Mouse (Mus musculus) cortical plate, adult 2 months (tissue): Measurements from ENCODE around the gene Lamtor3. TPM values are rescaled to one million over a fixed set of nuclear protein-coding genes. Genes with fewer than 3 reads are reported as not detected.

Experiments used
- H3K27ac ChIP-seq: fragments of 200-500 bp; 2 replicates; pipeline ENCODE4 v1.5.1; 2012; ENCODE audit warnings: low read length, control low read depth, inconsistent platforms; ENCODE audit not compliant: insufficient read depth
- H3K4me1 ChIP-seq: fragments of 200-500 bp; 2 replicates; pipeline ENCODE4 v1.6.1; 2011; ENCODE audit warnings: low read length; ENCODE audit not compliant: control insufficient read depth, insufficient read depth
- H3K4me3 ChIP-seq: fragments of 200-500 bp; 2 replicates; pipeline ENCODE4 v1.5.1; 2011; ENCODE audit warnings: mild to moderate bottlenecking, low read length, control low read depth; ENCODE audit not compliant: insufficient read depth
- CTCF ChIP-seq: fragments of 200-500 bp; IDR thresholded peaks from 2 replicates; pipeline ENCODE4 v1.5.1; 2011; ENCODE audit warnings: mild to moderate bottlenecking, control low read depth, low read length; ENCODE audit not compliant: insufficient read depth; ENCODE audit errors: extremely low read depth
- POLR2A ChIP-seq: fragments of 200-500 bp; IDR thresholded peaks from 2 replicates; pipeline ENCODE4 v1.6.1; 2011; ENCODE audit warnings: mild to moderate bottlenecking, low read length, control low read depth; ENCODE audit not compliant: insufficient read depth; ENCODE audit errors: extremely low read depth
- polyA plus RNA-seq: library from polyadenylated mRNA; depleted of rRNA; stranded (reverse); fragments of >200 nt; gene quantifications from 2 replicates; pipeline ENCODE4 v1.2.3, GENCODE M21; 2012; rRNA removed

Gene Lamtor3
- 80.3 and 81.6 TPM in 2 replicates for polyA plus RNA-seq

DNA sequence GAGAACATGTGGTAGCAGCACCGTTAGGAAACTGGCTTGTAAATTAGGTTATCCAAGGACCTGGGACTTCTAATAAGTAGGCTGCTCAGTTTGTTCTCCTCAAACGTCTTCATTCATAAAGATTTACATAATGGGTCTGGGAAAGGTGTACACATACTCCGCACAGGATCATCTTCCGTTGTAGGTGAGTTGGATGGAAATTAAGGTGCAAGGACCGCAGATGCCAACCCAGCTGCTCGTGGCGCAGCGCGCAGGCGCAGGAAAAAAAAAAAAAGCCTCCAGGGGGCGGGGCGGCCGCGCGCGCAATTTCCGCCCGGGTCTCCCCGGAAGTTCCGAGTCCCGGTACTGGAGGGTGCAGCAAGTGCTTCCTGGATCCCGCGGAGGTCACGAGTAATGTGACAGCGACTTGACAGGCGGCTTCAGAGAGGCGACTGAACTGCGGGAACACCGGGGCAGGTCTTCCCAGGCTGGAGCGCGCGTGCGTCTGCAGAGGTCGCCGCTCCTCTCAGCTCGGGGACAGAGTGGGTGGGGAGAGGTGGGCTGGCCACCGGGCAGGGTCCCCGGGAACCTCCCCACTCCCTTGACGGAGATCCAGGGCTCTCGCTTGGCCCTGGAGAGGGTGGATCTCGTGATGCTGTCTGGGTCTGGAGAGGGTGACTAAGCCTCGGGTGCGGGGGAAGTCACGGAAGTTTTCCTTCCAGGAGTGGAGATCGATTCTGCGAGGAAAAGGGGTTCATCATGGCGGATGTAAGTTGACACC lies at the start of gene Lamtor3:
Gene Lamtor3, plus strand, starts transcription at position 335 of the 760 bp plus-strand sequence.
- Histone ChIP-seq H3K27ac (peak within 1 kb of the TSS; percentile 24; the same call in 1 of the 2 replicates), H3K4me3 (peak within 1 kb of the TSS; percentile 89), H3K4me1 (peaks cover 2% of the 10 kb centered on the region; the same call in 1 of the 2 replicates)
- TF ChIP-seq CTCF (no peak), POLR2A (peak; percentile 92)

DNA sequence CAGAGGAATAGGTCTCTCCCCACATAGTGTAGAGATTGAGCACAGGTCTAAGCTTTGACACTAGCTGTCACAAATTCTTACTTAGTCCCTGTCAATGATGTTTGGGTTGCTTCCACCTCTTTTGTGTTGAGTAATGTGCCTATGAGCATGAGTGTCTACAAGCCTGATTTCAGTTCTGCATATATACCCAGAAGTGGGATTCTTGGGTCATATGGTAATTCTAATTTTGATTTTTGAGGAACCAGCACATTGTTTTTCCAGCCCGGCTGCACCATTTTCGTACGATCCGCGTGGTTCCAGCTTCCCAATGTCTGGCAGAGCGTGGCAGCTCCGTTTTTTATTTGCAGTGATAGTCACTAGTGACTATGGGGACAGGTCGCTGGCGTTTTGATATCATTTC lies 48.9 kb upstream of the Lamtor3 start:
- Histone ChIP-seq H3K4me1 (peaks cover 1% of the 10 kb centered on the region; the same call in 1 of the 2 replicates), H3K27ac (no peak overlapping the region), H3K4me3 (no peak overlapping the region; the same call in 1 of the 2 replicates)
- TF ChIP-seq CTCF, result no peak
- TF ChIP-seq POLR2A, result no peak

DNA sequence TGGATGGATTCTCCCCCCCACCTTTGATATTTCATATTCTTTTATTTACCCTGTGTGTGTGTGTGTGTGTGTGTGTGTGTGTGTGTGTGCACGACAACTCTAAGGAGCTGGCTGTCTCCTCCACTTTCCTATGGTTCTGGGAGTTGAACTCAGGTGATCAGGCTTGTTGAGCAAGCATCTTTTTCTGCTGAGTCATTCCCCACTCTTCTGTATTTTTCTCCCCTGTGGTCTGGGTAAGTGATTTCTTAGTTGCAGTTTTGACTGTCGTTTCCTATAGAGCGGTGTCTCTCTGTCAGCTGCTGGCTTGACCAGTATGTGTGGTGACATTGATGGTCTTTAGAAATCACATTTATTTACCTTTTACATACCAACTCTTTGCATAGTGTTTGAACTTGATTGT lies 39.0 kb upstream of the Lamtor3 start:
- no peak for TF ChIP-seq CTCF
- no peak for TF ChIP-seq POLR2A
- H3K4me3 ChIP-seq, result no peak overlapping the region
- H3K4me1 ChIP-seq, result peaks cover 1% of the 10 kb centered on the region
- no peak overlapping the region for H3K27ac ChIP-seq

- H3K27ac ChIP-seq, result no peak overlapping the region
- H3K4me3 ChIP-seq, result no peak overlapping the region
- H3K4me1 ChIP-seq, result peaks cover 1% of the 10 kb centered on the region
- TF ChIP-seq CTCF (no peak), POLR2A (no peak)
Measured at GRCm38 (mm10) chr3:137880109-137880748, 38.1 kb upstream of the Lamtor3 start.

DNA sequence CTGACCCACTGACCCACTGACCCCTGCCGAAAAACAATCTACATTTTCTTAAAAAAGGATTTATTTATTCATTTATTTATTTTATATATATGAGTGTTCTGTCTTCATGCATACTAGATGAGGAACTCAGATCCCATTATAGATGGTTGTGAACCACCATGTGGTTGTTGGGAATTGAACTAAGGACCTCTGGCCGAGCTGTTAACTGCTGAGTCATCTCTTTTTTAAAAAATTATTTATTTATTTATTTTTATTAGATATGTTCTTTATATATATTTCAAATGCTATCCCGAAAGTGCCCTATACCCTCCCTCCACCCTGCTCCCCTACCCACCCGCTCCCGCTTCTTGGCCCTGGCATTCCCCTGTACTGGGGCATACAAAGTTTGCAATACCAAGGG lies 37.2 kb upstream of the Lamtor3 start:
- TF ChIP-seq POLR2A (no peak), CTCF (no peak)
- H3K4me1 ChIP-seq, result peaks cover 1% of the 10 kb centered on the region
- no peak overlapping the region for H3K27ac ChIP-seq
- H3K4me3 ChIP-seq, result no peak overlapping the region

- no peak overlapping the region for H3K27ac ChIP-seq
- H3K4me3 ChIP-seq, result no peak overlapping the region
- TF ChIP-seq POLR2A (no peak), CTCF (no peak)
- no peaks in the 10 kb centered on the region for H3K4me1 ChIP-seq
Measured at GRCm38 (mm10) chr3:137887961-137888360, 30.3 kb upstream of the Lamtor3 start.

DNA sequence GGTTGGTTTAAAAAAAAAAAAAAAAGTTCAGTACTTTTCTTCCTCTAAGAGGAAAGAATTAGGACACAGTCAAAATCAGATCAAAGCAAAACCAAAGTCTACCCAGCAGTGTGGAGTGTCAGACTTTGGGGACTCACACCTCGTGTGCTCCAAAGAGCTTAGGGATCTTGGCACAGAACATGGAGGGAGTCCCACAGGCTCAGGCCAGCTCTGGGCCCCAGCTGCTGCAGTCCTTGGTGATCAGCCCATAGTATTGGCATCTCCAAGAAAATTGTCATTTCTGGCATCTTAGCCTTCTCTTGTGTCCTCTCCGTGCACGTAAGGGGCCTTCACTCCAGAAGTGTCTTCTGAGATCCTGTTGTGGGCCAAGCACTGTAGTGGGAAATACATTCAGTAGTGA lies 27.2 kb upstream of the Lamtor3 start:
- no peak for TF ChIP-seq POLR2A
- no peak for TF ChIP-seq CTCF
- Histone ChIP-seq H3K4me3 (no peak overlapping the region), H3K4me1 (no peaks in the 10 kb centered on the region), H3K27ac (no peak overlapping the region)

- Histone ChIP-seq H3K4me1 (no peaks in the 10 kb centered on the region), H3K4me3 (no peak overlapping the region), H3K27ac (no peak overlapping the region)
- no peak for TF ChIP-seq POLR2A
- no peak for TF ChIP-seq CTCF
Measured at GRCm38 (mm10) chr3:137892118-137892517, 26.2 kb upstream of the Lamtor3 start.

DNA sequence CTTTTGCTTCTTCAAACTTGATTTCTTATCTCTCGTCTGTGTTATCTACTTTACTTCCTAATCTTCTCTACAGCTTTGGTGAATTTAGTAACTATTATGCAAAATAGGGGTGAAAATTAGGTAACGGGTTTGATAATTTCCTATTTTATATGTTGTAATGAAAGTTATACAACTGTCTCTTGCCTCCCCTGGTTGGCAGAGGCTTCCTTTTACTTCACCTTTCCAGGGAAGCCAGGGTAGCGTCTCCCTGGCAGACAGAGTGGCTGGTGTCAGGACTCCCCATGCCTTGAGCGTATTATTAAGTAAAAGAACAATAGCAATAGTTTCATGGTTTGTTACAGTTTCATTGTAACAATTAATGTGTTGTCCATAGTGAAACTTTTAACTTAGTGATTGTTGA lies 24.5 kb upstream of the Lamtor3 start:
- Histone ChIP-seq H3K4me3 (no peak overlapping the region), H3K4me1 (no peaks in the 10 kb centered on the region), H3K27ac (no peak overlapping the region)
- no peak for TF ChIP-seq CTCF
- no peak for TF ChIP-seq POLR2A

GRCm38 (mm10) chr3:137895196-137895595 lies 23.1 kb upstream of the Lamtor3 start:
- Histone ChIP-seq H3K27ac (no peak overlapping the region), H3K4me3 (no peak overlapping the region), H3K4me1 (no peaks in the 10 kb centered on the region)
- TF ChIP-seq CTCF (peak; percentile 24; the same call in 1 of the 2 replicates), POLR2A (no peak)
